Mouse (Mus musculus): ENCODE results near the gene Prkce. TPM values are rescaled to one million over a fixed set of nuclear protein-coding genes. Genes with fewer than 3 reads are reported as not detected.

The Prkce gene
- total RNA-seq, 2 experiments from 2014 or later = 253 to 257 TPM

DNA sequence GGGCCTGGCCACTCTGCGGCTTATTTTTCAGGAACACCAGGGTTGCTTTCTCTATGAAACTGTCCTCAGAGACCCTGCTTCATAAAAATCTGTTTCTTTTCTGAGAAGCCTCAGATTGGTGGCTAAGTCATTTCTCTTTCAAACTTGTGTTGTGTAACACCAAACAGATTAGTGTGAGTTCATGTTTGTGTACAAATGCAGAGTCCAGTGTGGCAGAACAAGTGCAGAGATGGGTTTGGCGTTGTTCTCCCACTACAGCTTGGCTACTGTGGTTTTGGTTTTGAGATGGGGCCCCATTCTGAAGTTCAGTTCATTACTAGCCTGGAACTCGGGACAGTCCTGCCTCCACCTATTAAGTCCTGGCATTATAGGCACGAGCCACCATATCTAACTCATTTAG, 329.7 kb downstream of the Prkce start:
- intact Hi-C loops (cut with DNase I) = loop anchor here (5.0 to 10.0 kb wide), 3 partner anchors 300 to 747 kb away; no protein-coding TSS in a partner anchor
- no peak for DNase-seq

DNA sequence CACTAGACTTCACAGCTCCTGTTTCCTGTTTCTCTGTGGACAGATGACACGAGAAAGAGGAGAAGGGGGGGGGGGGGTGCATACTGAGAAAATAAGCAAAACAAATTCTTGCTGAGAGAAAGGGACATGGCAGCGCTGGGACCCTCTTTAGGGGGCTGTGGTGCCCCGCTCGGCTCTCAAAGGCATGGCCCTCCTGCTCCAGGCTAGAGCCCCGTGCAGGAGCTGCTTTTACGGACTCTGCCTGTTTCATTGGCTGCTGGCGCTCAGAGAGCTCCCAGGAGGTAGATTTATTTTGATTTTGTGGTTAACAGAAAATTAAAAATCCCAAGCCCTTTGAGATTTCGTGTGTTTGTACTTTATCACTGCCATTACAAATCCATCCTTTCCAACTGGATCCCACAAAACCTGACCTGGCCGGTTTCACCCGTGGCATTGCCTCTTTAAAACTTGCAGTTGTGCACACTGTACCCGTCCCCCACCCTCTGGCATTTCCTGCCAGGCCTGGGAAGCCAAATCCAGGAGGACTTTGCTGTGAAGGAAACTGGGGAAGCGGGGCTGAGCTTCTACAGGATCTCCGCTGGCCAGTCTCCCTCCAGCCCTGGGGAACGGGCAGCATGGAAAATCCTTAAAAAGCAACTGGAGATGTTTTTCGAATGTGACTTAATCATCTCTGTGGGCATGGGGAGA, 331.9 kb downstream of the Prkce start:
- intact Hi-C loops (cut with DNase I) = loop anchor here (5.0 to 10.0 kb wide), 3 partner anchors 298 to 745 kb away; no protein-coding TSS in a partner anchor
- DNase-seq = no peak

DNA sequence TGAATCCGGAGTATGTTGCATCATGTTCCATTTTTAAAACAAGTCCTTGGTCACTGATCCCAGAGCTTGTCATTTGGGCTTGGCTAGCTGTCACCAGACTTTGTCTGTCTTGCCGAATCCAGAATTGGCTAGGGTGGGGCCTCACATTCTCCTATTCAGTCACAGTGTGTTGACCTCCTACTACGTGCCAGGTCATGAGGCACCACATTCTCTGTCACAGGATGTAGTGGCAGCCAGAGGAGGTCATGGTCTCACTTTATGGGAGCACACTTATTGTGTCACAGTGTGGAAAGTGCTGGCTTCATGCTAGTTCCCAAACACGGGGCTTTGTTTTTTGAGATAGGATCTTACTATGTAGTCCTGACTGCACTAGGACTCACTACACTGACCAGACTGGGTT, 333.8 kb downstream of the Prkce start:
- no peak for DNase-seq
- intact Hi-C loops (cut with DNase I) = no loop called here

DNA sequence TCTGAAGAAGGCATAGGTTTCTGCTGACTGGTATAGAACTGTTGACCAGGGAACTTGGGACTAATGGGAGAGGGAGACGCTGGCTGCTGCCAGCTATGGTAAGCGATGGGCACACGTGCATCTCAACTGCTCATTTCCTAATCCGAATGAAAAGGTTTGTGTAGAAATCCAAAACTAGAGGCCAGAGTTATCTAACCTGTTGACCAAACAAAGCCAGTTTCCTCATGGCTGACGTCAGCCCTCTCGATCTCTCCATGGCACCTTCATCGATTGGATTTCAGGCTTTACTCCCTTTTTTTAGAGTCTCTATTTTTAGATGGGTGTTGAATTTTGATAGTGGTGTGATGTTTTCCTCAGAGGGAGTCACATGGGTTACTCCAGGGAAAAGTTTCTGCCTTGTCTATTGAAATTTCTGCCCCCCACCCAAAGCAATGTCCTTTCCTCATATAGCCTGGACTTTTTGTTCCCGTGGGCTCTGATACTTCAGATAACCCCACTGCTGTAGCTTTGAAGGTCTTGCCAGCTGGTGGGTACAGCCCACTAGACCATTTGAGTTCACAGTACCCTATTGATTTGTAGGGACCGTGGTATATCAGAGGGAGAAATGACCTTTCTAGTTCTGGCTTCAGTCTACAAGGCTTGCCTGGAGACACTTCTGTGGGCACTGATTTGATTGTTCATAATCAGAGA, 335.8 kb downstream of the Prkce start:
- no peak for DNase-seq
- intact Hi-C loops (cut with DNase I) = no loop called here

DNA sequence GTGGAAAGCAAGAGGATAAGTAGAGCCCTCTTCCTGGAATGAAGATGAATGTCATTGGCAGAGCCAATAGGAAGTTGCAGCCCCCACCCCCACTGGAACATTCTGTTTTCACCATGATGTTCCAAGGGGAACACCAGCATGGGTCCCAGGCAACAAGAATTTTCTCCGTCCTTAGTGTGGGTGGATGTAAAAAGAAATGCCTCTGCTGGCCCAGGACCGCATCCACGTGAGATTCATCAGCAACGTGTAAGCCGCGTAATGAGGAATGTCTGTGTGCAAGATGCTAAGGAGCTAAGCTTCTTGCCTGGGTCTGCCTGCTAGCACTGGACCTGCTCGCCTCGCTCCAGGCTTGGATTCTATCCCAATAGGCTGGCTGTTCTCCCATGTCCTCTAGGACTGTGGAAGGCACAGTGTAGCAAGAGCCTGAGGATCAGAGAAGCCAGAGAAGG, 337.6 kb downstream of the Prkce start, which contains the start of gene Gm10309:
Gene Gm10309, minus strand, starts transcription at position 50 of the 449 bp plus-strand sequence.
- DNase-seq = peak; percentile 56
- intact Hi-C loops (cut with DNase I) = no loop called here

DNA sequence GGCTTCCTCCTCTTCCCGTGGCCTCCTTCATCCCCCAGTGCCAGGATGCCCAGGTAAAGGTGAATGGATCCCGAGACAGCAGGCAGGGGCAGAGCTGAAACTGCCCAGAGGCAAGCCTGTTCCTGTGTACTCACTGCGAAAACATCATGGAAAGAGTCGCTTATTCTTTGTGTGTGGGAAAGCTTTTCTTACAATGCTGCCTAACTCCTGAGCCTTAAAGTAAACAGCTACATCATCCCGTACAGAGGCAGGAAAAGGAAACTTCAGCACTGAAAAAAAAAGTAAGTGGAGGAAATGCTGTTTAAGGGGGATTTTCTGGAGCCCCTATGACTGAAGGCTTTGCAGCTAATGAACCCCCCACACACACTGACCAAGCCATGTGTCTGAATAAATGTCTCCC, 339.3 kb downstream of the Prkce start:
- no peak for DNase-seq
- intact Hi-C loops (cut with DNase I) = no loop called here

DNA sequence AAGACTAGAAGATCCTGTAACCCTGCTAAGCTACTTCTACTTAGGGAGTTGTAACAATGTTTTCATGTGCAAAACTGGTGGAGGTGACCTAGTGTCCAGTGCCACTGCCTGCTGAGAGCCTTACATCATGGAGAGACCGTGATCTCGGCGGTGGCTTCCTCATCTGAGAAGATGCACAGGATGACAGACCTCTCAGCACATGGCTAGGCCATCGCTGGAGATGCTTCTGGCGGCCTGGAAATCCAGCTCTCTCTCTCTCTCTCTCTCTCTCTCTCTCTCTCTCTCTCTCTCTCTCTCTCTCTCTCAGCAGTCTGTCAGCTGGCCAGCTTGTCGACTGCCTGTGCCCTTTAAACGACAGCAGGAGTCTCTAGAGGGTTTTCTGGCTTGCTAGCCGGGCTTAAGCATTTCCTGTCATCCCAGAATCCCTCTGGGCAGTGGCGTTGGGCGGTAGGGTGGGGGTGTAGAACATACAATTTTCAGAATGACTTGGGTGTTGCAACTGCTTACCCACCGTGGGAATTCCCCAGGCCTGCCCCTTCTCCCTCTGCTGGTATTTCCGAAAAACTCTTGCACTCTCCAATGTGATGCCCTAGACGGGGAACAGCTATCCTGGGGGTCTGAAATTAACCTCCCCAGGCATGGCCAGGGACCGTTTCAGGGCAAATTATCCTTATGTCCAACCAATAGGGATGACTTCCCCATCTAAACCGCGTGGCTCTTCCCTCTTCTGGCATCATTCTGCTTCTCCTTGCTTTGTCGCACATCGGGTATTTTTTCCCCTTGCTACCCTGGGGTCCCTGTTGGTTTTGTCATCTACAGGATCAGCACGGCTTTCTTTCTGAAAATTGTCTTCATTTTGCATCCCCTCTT, 340.0 kb downstream of the Prkce start:
- intact Hi-C loops (cut with DNase I) = no loop called here
- DNase-seq = peak; percentile 23

DNA sequence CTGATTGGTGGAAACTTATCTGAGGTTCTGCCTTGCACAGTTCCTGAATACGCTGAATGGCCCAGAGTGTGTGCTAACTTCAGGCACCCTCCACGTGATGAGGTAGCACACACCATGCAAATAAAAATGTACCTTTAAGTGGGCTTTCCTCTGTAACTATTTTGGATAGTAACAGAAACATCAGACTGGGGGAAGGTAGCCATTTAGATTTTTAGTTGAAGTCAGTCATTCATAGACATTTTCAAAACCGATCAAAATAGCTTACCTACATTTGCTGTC, 340.6 kb downstream of the Prkce start:
- intact Hi-C loops (cut with DNase I) = no loop called here
- no peak for DNase-seq

DNA sequence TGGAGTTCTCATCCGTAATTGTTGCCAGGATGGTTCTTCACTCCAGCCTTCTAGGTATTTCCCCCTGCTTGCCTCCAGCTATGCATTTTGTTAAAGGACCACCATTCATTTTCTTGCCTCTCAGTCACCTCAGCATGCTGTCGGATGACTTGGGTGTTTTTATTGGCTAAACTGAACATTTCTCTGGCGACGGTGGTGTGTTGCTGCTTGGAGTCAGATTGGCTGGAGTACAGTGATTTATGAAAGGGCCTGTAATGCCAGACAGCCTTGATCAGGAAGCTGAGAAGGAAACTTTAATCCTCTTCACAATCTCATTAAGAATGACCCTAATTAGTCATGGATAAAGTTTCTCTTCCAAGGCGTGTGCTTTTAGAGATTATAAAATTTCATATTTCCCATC, 342.3 kb downstream of the Prkce start:
- DNase-seq = no peak
- intact Hi-C loops (cut with DNase I) = no loop called here

DNA sequence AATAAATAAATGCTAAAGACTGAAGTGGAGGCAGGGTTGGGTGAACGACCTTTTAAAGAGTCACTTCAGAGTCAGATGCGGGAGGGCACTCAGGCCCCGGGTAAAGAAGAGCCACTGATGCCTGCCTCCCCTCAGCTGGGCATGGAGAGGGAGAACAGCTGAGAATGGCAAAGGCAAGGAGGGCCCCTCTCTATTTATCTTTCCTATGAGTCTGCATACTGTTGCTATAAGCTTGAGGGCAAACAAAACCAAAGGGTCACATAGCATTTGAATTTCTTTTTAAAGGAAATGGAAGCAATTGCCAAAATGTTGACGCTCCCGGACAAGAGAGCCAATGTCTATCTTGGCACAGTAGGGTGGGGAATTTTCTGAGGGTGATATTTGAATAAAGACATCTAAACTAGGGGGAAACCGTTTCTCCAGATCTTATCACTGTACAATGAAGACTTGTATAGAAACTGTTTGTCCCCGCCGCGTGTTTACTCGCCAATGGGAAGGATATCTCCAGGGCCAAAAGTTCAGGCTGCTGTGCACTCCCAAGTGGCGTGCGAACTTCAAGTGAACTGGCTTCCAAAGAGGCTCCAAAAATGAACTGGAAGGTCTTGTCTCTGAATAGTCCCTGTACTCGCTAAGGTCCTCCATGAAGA, 347.5 kb downstream of the Prkce start:
- DNase-seq = no peak
- intact Hi-C loops (cut with DNase I) = no loop called here

DNA sequence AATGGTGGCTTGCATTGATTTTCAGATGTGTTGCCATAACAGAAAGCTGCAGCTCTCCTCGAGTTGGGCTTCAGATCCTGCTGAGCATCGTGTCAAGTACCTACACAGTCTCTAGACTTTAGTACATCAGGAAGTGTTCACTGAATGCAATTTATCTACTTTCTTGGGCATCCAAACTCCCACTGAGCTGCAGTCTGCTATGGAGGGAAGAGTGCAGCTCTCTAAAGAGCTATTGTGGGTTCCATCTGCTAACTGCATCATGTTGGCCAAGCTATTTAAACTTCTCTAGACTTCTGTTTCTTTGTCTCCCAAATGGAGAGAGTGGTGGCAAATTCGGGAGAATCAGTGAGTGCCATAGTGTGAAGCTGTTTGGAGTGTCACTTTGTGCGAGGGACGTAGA, 349.0 kb downstream of the Prkce start:
- no peak for DNase-seq
- intact Hi-C loops (cut with DNase I) = no loop called here

DNA sequence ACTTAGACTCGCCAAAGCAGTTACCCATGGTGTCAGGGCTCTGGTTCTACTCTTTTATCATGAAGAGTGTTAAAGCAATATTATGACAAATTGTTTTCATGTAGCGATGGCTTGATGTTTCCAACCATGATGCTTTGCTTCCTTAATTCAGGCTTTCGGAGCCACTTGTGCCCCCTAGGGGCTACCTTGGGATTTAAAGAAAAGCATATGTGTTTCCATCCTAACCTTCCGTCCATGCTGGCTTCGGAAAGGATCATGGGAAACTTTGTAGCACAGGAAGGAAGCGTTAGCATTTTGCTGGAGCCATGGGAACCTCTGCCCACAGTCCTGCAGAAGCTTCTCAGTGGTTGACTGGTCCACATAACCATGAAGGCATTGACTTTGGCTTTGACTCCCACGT, 351.0 kb downstream of the Prkce start:
- DNase-seq = no peak
- intact Hi-C loops (cut with DNase I) = no loop called here

DNA sequence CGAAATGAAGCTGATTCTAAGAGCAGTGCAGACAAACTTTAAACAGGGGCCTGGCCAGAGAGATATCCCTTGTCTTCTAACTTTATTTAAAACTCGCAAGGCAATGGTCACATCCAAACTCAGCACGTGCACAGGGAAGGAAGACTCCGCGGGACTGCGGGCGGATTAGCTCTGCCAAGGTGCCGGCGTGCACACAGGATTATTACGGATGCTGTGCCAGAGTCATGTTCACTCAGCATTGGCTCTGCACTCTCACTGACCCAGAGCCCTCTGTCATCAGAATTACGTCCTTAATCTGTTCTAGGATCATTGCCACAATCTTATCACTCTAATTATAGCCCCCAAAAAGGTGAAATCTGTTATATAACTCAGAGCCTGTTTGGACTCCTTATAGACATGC, 353.7 kb downstream of the Prkce start:
- intact Hi-C loops (cut with DNase I) = no loop called here
- no peak for DNase-seq

DNA sequence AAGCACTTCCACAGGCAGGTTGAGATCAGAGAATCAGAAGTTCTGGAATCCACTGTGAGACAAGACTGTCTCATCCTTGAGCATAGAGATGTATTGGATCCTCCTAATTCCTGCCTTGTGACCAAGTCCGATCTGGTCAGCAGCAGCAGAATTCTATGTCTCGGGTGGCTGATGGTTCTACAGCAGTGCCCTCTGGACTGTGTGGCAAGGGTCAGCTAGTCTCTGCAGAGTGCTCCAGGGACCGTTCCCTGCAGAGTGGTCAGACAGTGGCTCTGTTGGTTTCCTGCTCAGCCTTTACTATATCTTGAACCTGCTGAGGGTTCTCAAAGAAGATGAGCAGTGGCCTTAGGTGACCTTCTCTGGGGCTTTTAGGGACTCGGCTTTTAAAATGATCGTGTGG, 355.1 kb downstream of the Prkce start:
- intact Hi-C loops (cut with DNase I) = no loop called here
- no peak for DNase-seq

DNA sequence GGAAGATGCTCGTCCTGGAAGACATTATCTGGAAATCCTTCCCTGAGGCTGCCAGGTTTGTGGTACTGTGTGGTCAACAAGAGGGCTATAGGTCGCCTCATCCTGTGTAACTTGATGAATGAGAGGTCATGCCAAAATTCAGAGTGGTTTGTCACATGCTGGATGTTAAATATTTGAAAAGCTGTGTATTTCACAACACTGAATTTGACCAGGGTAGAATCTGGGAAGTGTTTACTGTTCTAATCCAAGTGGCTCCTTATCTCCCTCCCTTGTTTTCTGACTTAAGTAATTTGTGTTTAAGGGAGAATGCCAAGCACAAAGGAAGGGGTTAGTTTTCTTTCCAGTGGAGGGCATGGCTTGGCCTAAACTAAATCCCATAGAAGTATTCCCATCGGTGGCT, 355.8 kb downstream of the Prkce start:
- intact Hi-C loops (cut with DNase I) = no loop called here
- DNase-seq = no peak

DNA sequence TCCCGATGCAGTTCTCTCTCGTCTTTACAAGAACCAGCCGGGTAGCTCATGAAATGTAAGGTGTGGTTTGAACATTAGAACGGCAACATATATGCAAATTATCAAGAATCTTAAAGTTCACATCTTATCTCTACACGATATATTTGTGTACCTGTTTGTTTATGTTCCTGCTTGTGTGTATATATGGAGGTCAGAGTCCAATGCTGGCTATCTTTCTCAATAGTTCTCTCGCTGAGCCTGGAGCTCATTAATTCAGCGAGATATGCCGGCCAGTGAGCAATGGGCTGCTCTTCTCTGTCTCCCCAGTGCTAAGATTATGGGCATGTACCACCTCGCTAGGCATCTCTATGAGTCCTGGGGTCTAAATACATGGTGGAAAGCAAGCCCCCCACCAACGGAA, 356.3 kb downstream of the Prkce start:
- no peak for DNase-seq
- intact Hi-C loops (cut with DNase I) = no loop called here

DNA sequence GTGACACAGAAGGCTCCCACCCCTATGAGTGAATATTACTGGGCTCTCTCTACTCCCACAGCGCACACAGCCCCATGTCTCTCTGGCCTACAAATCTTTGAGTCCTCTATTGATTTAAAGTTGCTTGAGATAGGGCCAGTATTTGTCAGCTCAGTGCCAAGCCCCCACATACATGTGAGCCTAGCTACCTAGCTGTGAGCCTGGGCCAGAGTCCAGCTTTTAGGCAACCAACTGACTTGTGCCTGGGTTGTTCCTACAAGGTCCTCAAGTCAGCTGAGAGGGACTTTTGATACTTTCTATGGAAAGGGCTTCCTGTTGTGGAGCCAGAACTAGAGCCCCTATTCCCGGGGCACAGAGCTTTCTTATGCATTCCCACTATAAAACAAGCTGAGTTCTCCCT, 357.5 kb downstream of the Prkce start:
- DNase-seq = no peak
- intact Hi-C loops (cut with DNase I) = no loop called here

DNA sequence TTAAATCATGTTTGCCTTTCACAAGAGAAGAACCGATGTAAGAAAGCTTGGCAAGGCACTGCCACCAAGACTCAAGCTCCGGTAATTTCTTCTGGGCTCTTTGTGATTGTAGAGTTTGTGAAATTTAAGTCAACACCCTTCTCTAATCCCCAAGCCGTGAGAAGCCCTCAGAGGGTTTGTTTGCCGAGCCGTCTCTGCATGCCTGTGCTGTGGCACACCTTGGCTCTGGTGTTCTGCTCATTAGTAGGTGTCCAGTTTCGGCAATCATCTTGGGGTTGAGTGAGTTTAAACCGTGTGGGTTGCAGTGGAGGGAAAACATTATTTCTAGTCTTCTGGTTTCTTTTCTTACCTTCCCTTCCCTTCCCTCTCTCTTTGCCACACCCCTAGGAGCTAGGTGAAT, 358.4 kb downstream of the Prkce start:
- DNase-seq = no peak
- intact Hi-C loops (cut with DNase I) = no loop called here

DNA sequence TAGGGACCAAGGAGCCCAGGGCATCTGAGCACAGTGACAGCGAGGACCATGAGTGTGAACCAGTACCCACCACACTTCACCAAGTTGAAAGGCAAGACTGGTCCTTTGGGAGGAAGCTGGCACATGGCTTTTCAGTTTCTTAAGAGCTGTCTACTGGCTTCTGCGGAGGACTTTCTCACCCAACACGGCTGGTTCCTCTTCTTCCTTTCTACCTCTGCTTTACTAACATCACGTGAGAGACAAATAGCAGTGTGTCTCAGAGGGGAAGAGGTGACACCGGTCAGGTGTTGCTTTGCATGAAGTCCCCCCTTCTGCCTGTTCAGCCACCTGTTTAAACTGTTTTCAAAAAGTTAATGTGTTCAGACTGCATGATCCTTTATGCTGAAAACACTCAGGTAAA, 359.7 kb downstream of the Prkce start:
- no peak for DNase-seq
- intact Hi-C loops (cut with DNase I) = no loop called here

DNA sequence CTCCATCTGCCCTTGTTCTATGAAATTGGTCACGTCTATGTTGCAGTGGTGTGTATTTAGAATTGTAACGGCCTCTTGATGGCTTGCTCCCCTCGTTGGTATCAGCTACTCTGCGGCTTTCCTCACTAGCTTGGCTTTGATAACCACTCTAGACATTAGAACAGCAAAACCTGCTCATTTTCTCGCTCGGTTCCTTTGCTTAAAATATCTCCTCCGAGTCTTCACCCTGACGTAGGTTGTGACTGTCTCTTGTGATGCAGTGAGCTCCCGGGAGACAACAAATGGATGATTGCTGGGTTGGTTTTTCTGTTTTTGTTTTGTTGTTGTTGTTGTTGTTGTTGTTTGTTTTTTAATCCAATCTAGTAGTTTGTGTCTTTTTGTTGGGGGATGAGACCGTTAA, 361.4 kb downstream of the Prkce start:
- no peak for DNase-seq
- intact Hi-C loops (cut with DNase I) = no loop called here

DNA sequence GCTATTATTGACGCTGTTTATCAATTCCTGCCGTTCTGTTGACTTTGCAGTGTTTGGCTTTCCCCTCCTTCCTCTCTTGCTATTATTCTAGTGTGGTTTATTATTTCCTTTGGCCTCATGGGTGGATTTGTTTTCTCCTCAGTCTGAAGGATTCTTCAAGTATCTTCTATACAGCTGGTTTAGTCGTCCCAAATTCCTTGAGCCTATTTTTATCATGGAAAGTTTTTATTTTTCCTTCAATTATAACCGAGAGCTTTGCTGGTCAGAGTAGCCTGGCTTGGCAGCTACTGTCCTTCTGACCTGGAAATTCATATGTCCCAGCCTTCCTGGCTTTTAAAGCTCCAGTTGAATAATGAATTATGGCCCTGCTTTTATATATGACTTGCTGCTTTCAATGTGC, 361.8 kb downstream of the Prkce start:
- intact Hi-C loops (cut with DNase I) = no loop called here

More for the DNA sequence above, 361.8 kb downstream of the Prkce start:
- DNase-seq = no peak

Measured in left cerebral cortex, postnatal 4 days (tissue).